Mouse (Mus musculus) ES-E14 (cell line): ENCODE measurements around the gene Fbxo21. TPM values are rescaled to one million over a fixed set of nuclear protein-coding genes. Genes with fewer than 3 reads are reported as not detected.
A peak's percentile ranks its signal among the peaks of the same experiment; 100 is the strongest.

Source experiments
- DNase-seq: peaks from one replicate; pipeline ENCODE4 v3.0.0-alpha.2; 2013; ENCODE audit warnings: low read depth, low spot score
- H3K27ac ChIP-seq: 2 replicates; pipeline ENCODE4 v1.5.1; 2012; ENCODE audit warnings: low read depth, mild to moderate bottlenecking, low read length, moderate library complexity, mixed read lengths; ENCODE audit not compliant: poor library complexity, insufficient read depth, severe bottlenecking
- H3K36me3 ChIP-seq: 2 replicates; pipeline ENCODE4 v1.6.1; 2012; ENCODE audit warnings: mild to moderate bottlenecking, low read length, moderate library complexity, mixed read lengths; ENCODE audit not compliant: control insufficient read depth, poor library complexity, insufficient read depth, severe bottlenecking
- H3K4me1 ChIP-seq, 2 experiments: fragments of 150-350 bp in 1 of 2; sonication (generic) in 1 of 2; 2 replicates each; pipeline ENCODE4 v1.6.1; 2012; ENCODE audit warnings: low read length in 2 of 2, mild to moderate bottlenecking in 1 of 2, mixed read lengths in 1 of 2; ENCODE audit not compliant: control insufficient read depth in 2 of 2, insufficient read depth in 2 of 2, poor library complexity in 1 of 2
- H3K4me3 ChIP-seq, 2 experiments: fragments of 150-350 bp in 1 of 2; sonication (generic) in 1 of 2; 2 replicates each; pipeline ENCODE4 v1.5.1; 2012; ENCODE audit warnings: low read length in 2 of 2, low read depth in 1 of 2, mild to moderate bottlenecking in 1 of 2, mixed read lengths in 1 of 2; ENCODE audit not compliant: insufficient read depth in 1 of 2, poor library complexity in 1 of 2, severe bottlenecking in 1 of 2
- H3K9ac ChIP-seq: 2 replicates; pipeline ENCODE4 v1.6.1; 2012; ENCODE audit warnings: low read depth, mild to moderate bottlenecking, low read length, mixed read lengths; ENCODE audit not compliant: poor library complexity, insufficient read depth, severe bottlenecking
- H3K9me3 ChIP-seq: fragments of 150-350 bp; sonication (generic); 2 replicates; pipeline ENCODE4 v1.6.1; 2012; ENCODE audit warnings: low read depth, mild to moderate bottlenecking, low read length; ENCODE audit not compliant: control insufficient read depth, insufficient read depth
- CHD2 ChIP-seq: IDR thresholded peaks from 2 replicates; pipeline ENCODE4 v1.6.1; 2014; ENCODE audit warnings: mild to moderate bottlenecking, low read depth, low read length, inconsistent platforms
- HCFC1 ChIP-seq: IDR thresholded peaks from 2 replicates; pipeline ENCODE4 v1.6.1; 2012; ENCODE audit warnings: low read length, inconsistent platforms, borderline replicate concordance; ENCODE audit not compliant: insufficient read depth
- MAFK ChIP-seq: IDR thresholded peaks from 2 replicates; pipeline ENCODE4 v1.6.1; 2014; ENCODE audit warnings: mild to moderate bottlenecking, low read depth, low read length, inconsistent platforms; ENCODE audit not compliant: insufficient read depth
- ZC3H11A ChIP-seq: IDR thresholded peaks from 2 replicates; pipeline ENCODE4 v1.6.1; 2012; ENCODE audit warnings: low read depth, mild to moderate bottlenecking, inconsistent platforms, low read length, borderline replicate concordance
- ZNF384 ChIP-seq: IDR thresholded peaks from 2 replicates; pipeline ENCODE4 v1.6.1; 2012; ENCODE audit warnings: low read depth, low read length, inconsistent platforms
- in situ Hi-C, 2 experiments: fragments of 600-800 bp; cut with MboI; formaldehyde crosslinking; loops; one replicate each; pipeline ENCODE4 v1.15.1; 2025; ENCODE audit warnings: low sequenced_read_pairs in 2 of 2, inconsistent platforms in 1 of 2; ENCODE audit not compliant: unreplicated experiment in 2 of 2
- total RNA-seq: library from RNA; depleted of rRNA; stranded (reverse); fragments of 300-350 nt; gene quantifications from 2 replicates; pipeline ENCODE4 v1.2.3, GENCODE M21; 2012

The Fbxo21 gene
- total RNA-seq, 1 experiment, result 23.2 TPM

DNA sequence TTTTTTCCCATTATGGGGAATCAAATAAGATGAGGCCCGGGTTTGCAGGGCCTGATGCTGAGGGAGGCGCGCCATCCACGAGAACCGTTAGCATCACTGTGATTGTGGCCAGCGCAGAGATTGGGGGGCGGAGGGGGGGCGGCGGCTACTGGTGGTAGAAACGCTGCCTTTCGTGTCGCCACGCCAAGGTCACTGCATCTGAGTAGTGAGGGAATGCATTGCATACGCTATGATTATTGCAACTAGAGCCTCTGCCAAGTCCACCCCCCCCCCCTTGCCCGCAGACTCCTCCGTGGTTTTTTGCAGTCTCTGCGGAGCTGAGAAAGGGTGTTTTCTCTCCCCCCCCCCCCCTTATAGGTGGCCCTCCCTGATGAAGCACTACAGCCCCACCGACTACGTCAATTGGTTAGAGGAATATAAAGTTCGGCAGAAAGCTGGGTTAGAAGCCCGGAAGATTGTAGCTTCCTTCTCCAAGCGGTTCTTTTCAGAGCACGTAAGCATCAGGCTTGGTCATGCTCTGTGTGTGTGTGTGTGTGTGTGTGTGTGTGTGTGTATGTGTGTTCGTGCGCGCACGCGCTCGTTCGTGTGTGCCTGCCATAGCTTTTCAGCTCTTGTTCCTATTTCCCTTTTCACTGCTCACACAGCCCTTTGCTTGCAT, 1.1 kb downstream of the Fbxo21 start:
- DNase-seq, result no peak
- H3K27ac ChIP-seq, result no peak overlapping the region
- peak overlapping the region; percentile 97 to 99 for H3K4me3 ChIP-seq
- no peaks in the 10 kb centered on the region for H3K9me3 ChIP-seq
- peak overlapping the region; percentile 89 for H3K9ac ChIP-seq
- TF ChIP-seq ZC3H11A (no peak), HCFC1 (no peak), MAFK (no peak), CHD2 (no peak)
- H3K36me3 ChIP-seq, result peaks cover 10% of the 10 kb centered on the region
- no peaks in the 10 kb centered on the region for H3K4me1 ChIP-seq
- in situ Hi-C loops, result no loop called here

DNA sequence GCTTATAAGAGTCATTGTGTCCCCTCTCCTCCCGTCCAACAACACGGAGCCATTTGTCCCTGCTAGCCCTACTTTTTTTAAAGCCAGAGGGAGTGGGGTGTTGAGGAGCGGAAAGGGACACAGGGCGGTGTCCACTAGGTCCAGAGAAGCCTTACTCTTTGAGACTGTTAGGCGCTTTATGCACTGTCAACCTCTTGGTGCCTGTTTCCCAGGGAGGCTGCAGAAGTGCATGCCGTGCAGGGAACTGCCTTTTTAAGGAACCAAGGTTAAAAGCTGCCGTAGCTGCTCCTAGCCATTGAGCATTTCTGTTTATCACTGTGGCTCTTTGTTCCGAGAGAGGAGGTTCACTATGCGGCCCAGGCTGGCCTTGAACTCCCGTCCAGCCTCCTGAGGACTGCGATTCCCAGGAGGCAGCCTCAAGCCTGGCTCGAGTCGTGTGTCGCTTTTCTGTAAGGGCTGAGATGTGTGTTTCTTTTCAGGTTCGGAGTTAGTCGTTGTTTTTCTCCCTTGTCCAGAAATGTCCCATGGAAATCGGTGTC, 1.7 kb downstream of the Fbxo21 start:
- Histone ChIP-seq H3K9ac (no peak overlapping the region), H3K4me3 (peak overlapping the region in 1 of 2 experiments; percentile 97; a peak in 1 of 4 replicates), H3K27ac (no peak overlapping the region), H3K9me3 (no peaks in the 10 kb centered on the region), H3K4me1 (no peaks in the 10 kb centered on the region), H3K36me3 (peaks cover 14% of the 10 kb centered on the region)
- no peak for DNase-seq
- in situ Hi-C loops, result no loop called here
- no peak for TF ChIP-seq HCFC1
- TF ChIP-seq MAFK, result no peak
- no peak for TF ChIP-seq ZC3H11A
- no peak for TF ChIP-seq ZNF384
- no peak for TF ChIP-seq CHD2

DNA sequence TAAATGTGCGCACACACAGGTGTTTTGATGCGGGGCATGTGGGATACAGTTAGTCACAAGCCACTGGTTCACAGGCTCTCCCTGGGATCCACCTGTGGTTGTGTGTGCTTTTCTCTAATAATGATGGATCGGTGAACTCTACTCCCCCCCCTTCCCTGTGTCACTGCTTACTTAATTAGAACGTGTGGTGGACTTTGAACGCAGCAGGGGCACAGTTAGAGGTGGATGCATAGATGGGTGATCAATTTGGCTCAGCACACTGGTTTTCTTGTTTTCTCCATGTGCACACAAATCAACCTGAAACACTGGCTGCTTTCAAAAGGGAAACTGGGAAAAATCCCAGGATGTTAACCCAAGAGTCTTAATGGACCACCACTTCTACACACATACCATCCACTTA, 2.6 kb downstream of the Fbxo21 start:
- no peaks in the 10 kb centered on the region for H3K4me1 ChIP-seq
- H3K9ac ChIP-seq, result no peak overlapping the region
- no peaks in the 10 kb centered on the region for H3K9me3 ChIP-seq
- H3K27ac ChIP-seq, result no peak overlapping the region
- H3K4me3 ChIP-seq, result no peak overlapping the region
- in situ Hi-C loops, result no loop called here
- no peak for DNase-seq
- no peak for TF ChIP-seq ZC3H11A
- no peak for TF ChIP-seq MAFK
- no peak for TF ChIP-seq CHD2
- TF ChIP-seq ZNF384, result no peak
- no peak for TF ChIP-seq HCFC1
- peaks cover 21% of the 10 kb centered on the region for H3K36me3 ChIP-seq

GRCm38 (mm10) chr5:117980921-117981320, 4.4 kb downstream of the Fbxo21 start:
- TF ChIP-seq MAFK, result no peak
- no peak for TF ChIP-seq ZC3H11A
- no peak for TF ChIP-seq CHD2
- no peak for TF ChIP-seq ZNF384
- no peak for TF ChIP-seq HCFC1
- H3K36me3 ChIP-seq, result peaks cover 21% of the 10 kb centered on the region
- no peaks in the 10 kb centered on the region for H3K9me3 ChIP-seq

DNA sequence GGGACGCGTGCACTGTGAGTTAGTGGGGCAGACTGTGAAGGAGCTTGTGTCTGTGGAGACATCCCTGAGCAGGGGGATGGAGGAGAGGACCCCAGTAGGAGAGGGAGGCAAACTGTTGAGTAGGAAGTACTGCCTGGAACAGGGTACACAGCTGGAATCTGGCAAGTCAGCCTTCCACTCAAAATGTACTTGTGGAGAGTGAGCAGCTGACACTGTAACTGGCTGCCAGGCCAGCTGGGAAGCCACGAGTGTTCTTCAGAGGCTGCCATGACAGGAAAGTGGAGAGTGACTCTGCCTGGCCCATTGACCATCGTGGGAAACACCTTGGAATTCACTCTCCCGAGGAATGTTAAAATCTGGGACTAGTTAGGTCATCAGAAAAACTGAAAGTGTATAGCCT, 5.4 kb downstream of the Fbxo21 start:
- in situ Hi-C loops, result no loop called here
- Histone ChIP-seq H3K4me3 (no peak overlapping the region), H3K9me3 (no peaks in the 10 kb centered on the region), H3K9ac (no peak overlapping the region), H3K27ac (no peak overlapping the region), H3K4me1 (no peaks in the 10 kb centered on the region), H3K36me3 (peaks cover 28% of the 10 kb centered on the region)
- TF ChIP-seq CHD2 (no peak), ZNF384 (no peak), ZC3H11A (no peak), HCFC1 (no peak), MAFK (no peak)
- DNase-seq, result no peak

More at GRCm38 (mm10) chr5:117980921-117981320, 4.4 kb downstream of the Fbxo21 start:
- in situ Hi-C loops, result no loop called here
- DNase-seq, result no peak
- Histone ChIP-seq H3K4me1 (no peaks in the 10 kb centered on the region), H3K9ac (no peak overlapping the region), H3K27ac (no peak overlapping the region), H3K4me3 (no peak overlapping the region)
